Mouse (Mus musculus): ENCODE data around the gene AC109138.7.

DNA sequence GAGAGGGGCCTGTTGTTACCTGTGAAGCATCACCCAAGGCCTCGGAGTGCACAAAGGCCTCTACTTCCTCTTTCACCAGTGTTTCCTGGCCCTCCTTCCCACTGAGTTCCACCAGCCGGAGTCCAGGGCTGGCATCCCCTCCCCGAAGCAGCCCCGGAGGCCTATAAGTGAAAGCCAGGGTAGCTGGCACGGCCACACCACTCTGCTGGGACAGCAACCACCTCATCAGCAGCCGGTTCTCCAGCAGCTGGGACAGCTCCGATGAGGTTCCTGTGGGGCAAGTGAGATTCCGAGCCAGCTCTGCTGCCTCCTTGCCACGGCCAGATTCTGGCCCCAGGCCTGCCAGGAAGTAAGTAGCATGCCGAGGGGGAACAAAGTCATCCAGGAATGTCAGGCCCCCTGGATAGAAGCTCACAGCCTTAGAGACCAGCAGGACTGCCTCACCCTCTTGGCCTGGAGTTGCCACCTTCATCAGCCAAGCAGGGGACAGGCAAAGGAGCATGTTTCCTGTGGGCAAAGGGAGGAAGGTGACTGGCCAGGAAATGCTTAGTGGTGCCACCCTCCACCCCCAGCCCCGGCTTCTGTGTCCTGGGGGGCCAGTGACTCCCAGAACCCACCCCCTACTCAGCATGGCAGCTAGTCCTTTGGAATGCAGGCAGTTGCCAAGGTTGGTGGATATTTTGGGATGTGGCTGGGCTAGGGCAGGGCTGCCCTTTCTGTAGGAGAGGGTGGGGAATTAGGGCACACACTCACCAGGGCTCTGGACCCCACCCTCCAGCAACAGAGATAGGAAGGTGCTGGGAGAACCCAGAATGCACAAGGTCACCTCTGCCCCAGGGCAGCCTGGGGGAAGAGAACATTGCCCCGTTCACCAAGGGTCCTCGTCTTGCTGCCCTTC is 42.5 kb upstream of the AC109138.7 start:
- TF ChIP-seq CTCF (IDR thresholded peaks at IDR 0.05; ENCODE audit: low read depth, low read length) (no peak), POLR2A (IDR thresholded peaks at IDR 0.05; ENCODE audit: extremely low read depth, insufficient read depth, low read length) (no peak)
